Mouse (Mus musculus) G1E (cell line): ENCODE measurements around the gene Ercc6l2. TPM values are rescaled to one million over a fixed set of nuclear protein-coding genes. Genes with fewer than 3 reads are reported as not detected.

Experiments used
- ATAC-seq: 2 replicates; pipeline ENCODE4 v1.8.0; 2016; ENCODE audit warnings: mild to moderate bottlenecking; ENCODE audit not compliant: insufficient number of reproducible peaks, poor library complexity, low FRiP score, severe bottlenecking; ENCODE audit errors: extremely low read depth
- DNase-seq: peaks from one replicate; pipeline ENCODE4 v3.0.0; 2012; ENCODE audit warnings: low spot score
- H3K27me3 ChIP-seq: 2 replicates; pipeline ENCODE4 v1.6.1; 2012; ENCODE audit warnings: mild to moderate bottlenecking, low read length, inconsistent platforms; ENCODE audit not compliant: insufficient read depth
- H3K36me3 ChIP-seq: replicated peaks from 2 replicates; pipeline ENCODE3; 2012; ENCODE audit warnings: mild to moderate bottlenecking, inconsistent platforms
- H3K4me1 ChIP-seq: 2 replicates; pipeline ENCODE4 v1.6.1; 2012; ENCODE audit warnings: low read depth, low read length, inconsistent platforms, mixed read lengths; ENCODE audit not compliant: insufficient read depth
- H3K4me3 ChIP-seq: 2 replicates; pipeline ENCODE4 v1.5.1; 2012; ENCODE audit warnings: low read depth, mild to moderate bottlenecking, inconsistent platforms, low read length, moderate library complexity, mixed read lengths
- H3K9me3 ChIP-seq: replicated peaks from 2 replicates; pipeline ENCODE4 v1.6.1; 2012; ENCODE audit warnings: inconsistent platforms
- CTCF ChIP-seq: IDR thresholded peaks from 2 replicates; pipeline ENCODE4 v1.5.1; 2012; ENCODE audit warnings: low read depth, low read length, inconsistent platforms, mixed read lengths
- GATA1 ChIP-seq: IDR thresholded peaks from 2 replicates; pipeline ENCODE4 v1.6.1; 2012; ENCODE audit warnings: borderline replicate concordance, low read length, inconsistent platforms, mixed read lengths
- GATA2 ChIP-seq: IDR thresholded peaks from 2 replicates; pipeline ENCODE4 v1.6.1; 2012; ENCODE audit warnings: low read depth, low read length, inconsistent platforms, borderline replicate concordance
- POLR2AphosphoS5 ChIP-seq: IDR thresholded peaks from 2 replicates; pipeline ENCODE4 v1.6.1; 2012; ENCODE audit warnings: low read depth, low read length, inconsistent platforms; ENCODE audit not compliant: insufficient replicate concordance
- TAL1 ChIP-seq: conservative IDR thresholded peaks from 2 replicates; pipeline ENCODE4 v1.6.1; 2012; ENCODE audit warnings: low read depth, low read length, inconsistent platforms, mixed read lengths
- polyA plus RNA-seq: library from polyadenylated mRNA; stranded (reverse); fragments of >175 nt; gene quantifications from 2 replicates; pipeline ENCODE4 v1.2.3, GENCODE M21; 2012
- total RNA-seq, 2 experiments: library from RNA; stranded (forward) in 1 of 2; stranded (reverse) in 1 of 2; fragments of 200-1000 nt in 1 of 2; fragments of >200 nt in 1 of 2; fragmentation: Nextera tagmentation in 1 of 2; gene quantifications; 2 replicates each; pipeline ENCODE4 v1.2.3; 2014 to 2017

Ercc6l2 gene
- total and polyA plus RNA-seq, 3 experiments, result 11.0 to 96.8 (median 31.9) TPM

GRCm38 (mm10) chr13:63811477-63811876 lies 3.6 kb upstream of the Ercc6l2 start:
- Histone ChIP-seq H3K27me3 (no peaks in the 10 kb centered on the region), H3K4me1 (peaks cover 18% of the 10 kb centered on the region), H3K9me3 (no peaks in the 10 kb centered on the region), H3K4me3 (no peak overlapping the region), H3K36me3 (no peaks in the 10 kb centered on the region)
- no peak for TF ChIP-seq TAL1
- no peak for TF ChIP-seq GATA1
- no peak for TF ChIP-seq POLR2AphosphoS5
- no peak for TF ChIP-seq CTCF
- no peak for TF ChIP-seq GATA2
- no peak for DNase-seq
- no peak for ATAC-seq

- ATAC-seq (no peak), DNase-seq (no peak)
- Histone ChIP-seq H3K4me1 (peaks cover 22% of the 10 kb centered on the region), H3K4me3 (peak overlapping the region; percentile 81), H3K36me3 (peaks cover 7% of the 10 kb centered on the region), H3K9me3 (no peaks in the 10 kb centered on the region), H3K27me3 (no peaks in the 10 kb centered on the region)
- TF ChIP-seq GATA1, result no peak
- no peak for TF ChIP-seq TAL1
- no peak for TF ChIP-seq CTCF
- no peak for TF ChIP-seq POLR2AphosphoS5
- TF ChIP-seq GATA2, result no peak
Observed at GRCm38 (mm10) chr13:63815931-63816330, 891 bp downstream of the Ercc6l2 start.

- peaks cover 51% of the 10 kb centered on the region for H3K36me3 ChIP-seq
- no peak for DNase-seq
- ATAC-seq, result no peak
- H3K4me3 ChIP-seq, result no peak overlapping the region
- H3K27me3 ChIP-seq, result no peaks in the 10 kb centered on the region
- H3K4me1 ChIP-seq, result peaks cover 9% of the 10 kb centered on the region
- TF ChIP-seq GATA1 (no peak), CTCF (no peak), TAL1 (no peak), GATA2 (no peak), POLR2AphosphoS5 (no peak)
- H3K9me3 ChIP-seq, result no peaks in the 10 kb centered on the region
Observed at GRCm38 (mm10) chr13:63845758-63846157, 30.7 kb downstream of the Ercc6l2 start.

DNA sequence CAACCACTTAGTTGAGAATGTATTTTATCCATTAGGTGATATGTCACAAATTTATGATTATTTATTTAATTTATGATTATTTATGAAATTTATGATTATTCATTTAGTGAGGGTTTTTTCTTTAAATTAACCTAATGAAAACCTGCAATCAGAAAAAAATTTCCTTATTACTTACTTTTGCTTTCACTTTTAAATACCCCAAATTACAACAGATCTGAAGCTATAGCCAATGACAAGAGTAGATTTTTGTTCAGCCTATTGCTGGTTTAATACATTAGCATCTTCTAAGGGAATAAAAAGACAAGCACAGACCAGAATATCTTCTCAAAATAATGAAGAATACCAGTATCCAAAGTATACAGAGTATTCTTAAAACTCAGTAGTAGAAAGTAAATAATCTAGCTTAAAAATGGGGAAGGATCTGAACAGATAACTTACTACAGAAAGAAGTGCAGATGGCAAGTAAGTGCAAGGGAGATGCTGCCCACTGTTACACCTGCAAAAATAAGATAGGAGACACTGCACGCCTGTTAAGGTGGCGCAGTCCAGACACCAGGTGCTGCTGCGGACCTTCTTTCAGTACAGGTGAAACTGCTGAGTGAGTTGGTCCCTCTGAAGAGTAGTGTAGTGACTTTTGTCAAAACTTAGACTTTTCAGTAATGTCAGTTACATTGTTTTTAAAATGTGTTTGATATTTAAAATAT lies 35.4 kb downstream of the Ercc6l2 start:
- Histone ChIP-seq H3K27me3 (no peaks in the 10 kb centered on the region), H3K9me3 (no peaks in the 10 kb centered on the region), H3K4me1 (peaks cover 15% of the 10 kb centered on the region), H3K36me3 (peaks cover 51% of the 10 kb centered on the region), H3K4me3 (peak overlapping the region; percentile 37; the same call in 1 of the 2 replicates)
- DNase-seq, result no peak
- ATAC-seq, result 0 out of 2 replicates have a peak, but pooled peaks have one; percentile 34
- no peak for TF ChIP-seq POLR2AphosphoS5
- peak; percentile 40 for TF ChIP-seq TAL1

- Histone ChIP-seq H3K36me3 (peaks cover 34% of the 10 kb centered on the region), H3K4me3 (no peak overlapping the region), H3K9me3 (no peaks in the 10 kb centered on the region), H3K27me3 (no peaks in the 10 kb centered on the region), H3K4me1 (peaks cover 40% of the 10 kb centered on the region)
- peak; percentile 11 for DNase-seq
- peak; percentile 79 for ATAC-seq
- TF ChIP-seq TAL1 (peak; percentile 89), GATA2 (no peak)
Observed at GRCm38 (mm10) chr13:63872585-63873282, 57.7 kb downstream of the Ercc6l2 start.

- Histone ChIP-seq H3K27me3 (no peaks in the 10 kb centered on the region), H3K4me3 (no peak overlapping the region), H3K36me3 (peaks cover 28% of the 10 kb centered on the region), H3K9me3 (no peaks in the 10 kb centered on the region), H3K4me1 (peaks cover 32% of the 10 kb centered on the region)
- ATAC-seq (no peak), DNase-seq (no peak)
- TF ChIP-seq CTCF (no peak), POLR2AphosphoS5 (no peak), GATA1 (no peak), TAL1 (no peak), GATA2 (no peak)
Observed at GRCm38 (mm10) chr13:63877138-63877537, 62.1 kb downstream of the Ercc6l2 start.
